Mouse (Mus musculus) forebrain, embryonic 12.5 days (tissue): ENCODE measurements around the gene Rhou. TPM values are rescaled to one million over a fixed set of nuclear protein-coding genes. Genes with fewer than 3 reads are reported as not detected.

Experiments
- ATAC-seq: fragments of 200-750 bp; cut with Nextera tagmentation; 2 replicates; pipeline ENCODE4 v1.8.0; 2017; ENCODE audit warnings: moderate TSS enrichment; ENCODE audit not compliant: low FRiP score
- H3K27ac ChIP-seq: fragments of 300-500 bp; sonication (generic); 2 replicates; pipeline ENCODE4 v1.5.1; 2016; ENCODE audit warnings: mild to moderate bottlenecking
- H3K27me3 ChIP-seq: fragments of 300-500 bp; sonication (generic); 2 replicates; pipeline ENCODE4 v1.6.1; 2016; ENCODE audit warnings: mild to moderate bottlenecking
- H3K36me3 ChIP-seq: fragments of 300-500 bp; sonication (generic); replicated peaks from 2 replicates; pipeline ENCODE4 v1.6.1; 2016; ENCODE audit warnings: mild to moderate bottlenecking
- H3K4me1 ChIP-seq: fragments of 300-500 bp; sonication (generic); 2 replicates; pipeline ENCODE4 v1.6.1; 2016
- H3K4me2 ChIP-seq: fragments of 300-500 bp; sonication (generic); 2 replicates; pipeline ENCODE4 v1.6.1; 2016; ENCODE audit warnings: mild to moderate bottlenecking, moderate library complexity
- H3K4me3 ChIP-seq: fragments of 300-500 bp; sonication (generic); replicated peaks from 2 replicates; pipeline ENCODE4 v1.5.1; 2016; ENCODE audit warnings: mild to moderate bottlenecking
- H3K9ac ChIP-seq: fragments of 300-500 bp; sonication (generic); 2 replicates; pipeline ENCODE4 v1.6.1; 2016; ENCODE audit warnings: mild to moderate bottlenecking
- H3K9me3 ChIP-seq: fragments of 300-500 bp; sonication (generic); 2 replicates; pipeline ENCODE4 v1.6.1; 2016
- WGBS: fragments of 180-500 bp; shearing (Covaris S2); methylation state at CpG from one replicate; pipeline ENCODE4 v1.1.7; 2016; 5-methylcytosine and 5-hydroxymethylcytosine counted together
- polyA plus RNA-seq: library from polyadenylated mRNA; unstranded; fragments of >200 nt; fragmentation: Nextera tagmentation; extraction: Ambion mirVana; gene quantifications from 2 replicates; pipeline ENCODE4 v1.2.1, GENCODE M21; 2016

Rhou gene
- polyA plus RNA-seq, 1 experiment from 2014 or later: 7.6 TPM

- Histone ChIP-seq H3K36me3 (no peaks in the 10 kb centered on the region), H3K4me3 (no peak overlapping the region), H3K9me3 (no peaks in the 10 kb centered on the region), H3K27ac (no peak overlapping the region), H3K4me1 (peaks cover 15% of the 10 kb centered on the region), H3K9ac (no peak overlapping the region), H3K27me3 (peaks cover 2% of the 10 kb centered on the region; the same call in 1 of the 2 replicates), H3K4me2 (no peak overlapping the region)
- ATAC-seq: no peak
- WGBS: 88% methylated on average over 4 of the region's 4 CpGs
These were observed 24.7 kb downstream of the Rhou start for GRCm38 (mm10) chr8:123678390-123678789.

GRCm38 (mm10) chr8:123682073-123682761 is 28.5 kb downstream of the Rhou start:
- Histone ChIP-seq H3K27ac (no peak overlapping the region), H3K4me1 (peaks cover 4% of the 10 kb centered on the region; the same call in 1 of the 2 replicates), H3K27me3 (peaks cover 6% of the 10 kb centered on the region; the same call in 1 of the 2 replicates), H3K9ac (no peak overlapping the region), H3K9me3 (no peaks in the 10 kb centered on the region), H3K4me2 (peak overlapping the region; percentile 31), H3K4me3 (no peak overlapping the region), H3K36me3 (no peaks in the 10 kb centered on the region)
- WGBS: 19% methylated on average over 18 of the region's 18 CpGs
- peak; percentile 46; the same call in 1 of the 2 replicates for ATAC-seq

DNA sequence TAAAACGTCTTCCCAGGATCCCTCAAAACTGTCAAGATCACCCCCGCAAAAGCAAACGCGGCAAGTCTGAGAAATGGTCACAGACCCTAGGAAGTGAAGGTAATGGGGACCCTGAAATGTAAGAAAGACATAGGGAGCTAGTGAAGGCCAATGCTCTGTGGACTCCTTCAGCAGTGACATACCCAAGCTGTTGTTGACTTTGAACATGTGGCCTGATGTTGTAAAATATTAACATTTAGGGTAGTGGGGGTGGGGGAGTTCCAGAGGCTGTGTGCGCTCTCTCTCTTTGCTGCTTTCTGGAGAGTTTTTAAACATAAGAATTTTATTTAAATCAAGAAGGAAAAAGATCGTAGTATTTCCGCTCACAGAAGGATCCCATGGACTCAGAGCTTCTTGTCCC is 29.6 kb downstream of the Rhou start:
- peaks cover 4% of the 10 kb centered on the region; the same call in 1 of the 2 replicates for H3K4me1 ChIP-seq
- H3K9ac ChIP-seq: no peak overlapping the region
- H3K4me2 ChIP-seq: no peak overlapping the region
- H3K9me3 ChIP-seq: no peaks in the 10 kb centered on the region
- 60% methylated on average over 7 of the region's 7 CpGs for WGBS
- no peak for ATAC-seq
- no peaks in the 10 kb centered on the region for H3K36me3 ChIP-seq
- peaks cover 6% of the 10 kb centered on the region for H3K27me3 ChIP-seq
- H3K27ac ChIP-seq: no peak overlapping the region
- H3K4me3 ChIP-seq: no peak overlapping the region

- peaks cover 6% of the 10 kb centered on the region for H3K27me3 ChIP-seq
- no peak overlapping the region for H3K4me2 ChIP-seq
- no peak overlapping the region for H3K4me3 ChIP-seq
- peaks cover 4% of the 10 kb centered on the region; the same call in 1 of the 2 replicates for H3K4me1 ChIP-seq
- H3K9me3 ChIP-seq: no peaks in the 10 kb centered on the region
- no peak overlapping the region for H3K9ac ChIP-seq
- no peaks in the 10 kb centered on the region for H3K36me3 ChIP-seq
- ATAC-seq: no peak
- 90% methylated on average over 7 of the region's 7 CpGs for WGBS
- no peak overlapping the region for H3K27ac ChIP-seq
These were observed 31.1 kb downstream of the Rhou start for GRCm38 (mm10) chr8:123684806-123685205.

- ATAC-seq: no peak
- H3K4me1 ChIP-seq: peaks cover 4% of the 10 kb centered on the region; the same call in 1 of the 2 replicates
- H3K4me3 ChIP-seq: no peak overlapping the region
- peaks cover 6% of the 10 kb centered on the region for H3K27me3 ChIP-seq
- no peak overlapping the region for H3K27ac ChIP-seq
- 88% methylated on average over 4 of the region's 4 CpGs for WGBS
- H3K36me3 ChIP-seq: no peaks in the 10 kb centered on the region
- H3K9me3 ChIP-seq: no peaks in the 10 kb centered on the region
- no peak overlapping the region for H3K9ac ChIP-seq
- no peak overlapping the region for H3K4me2 ChIP-seq
These were observed 31.7 kb downstream of the Rhou start for GRCm38 (mm10) chr8:123685477-123685876.

DNA sequence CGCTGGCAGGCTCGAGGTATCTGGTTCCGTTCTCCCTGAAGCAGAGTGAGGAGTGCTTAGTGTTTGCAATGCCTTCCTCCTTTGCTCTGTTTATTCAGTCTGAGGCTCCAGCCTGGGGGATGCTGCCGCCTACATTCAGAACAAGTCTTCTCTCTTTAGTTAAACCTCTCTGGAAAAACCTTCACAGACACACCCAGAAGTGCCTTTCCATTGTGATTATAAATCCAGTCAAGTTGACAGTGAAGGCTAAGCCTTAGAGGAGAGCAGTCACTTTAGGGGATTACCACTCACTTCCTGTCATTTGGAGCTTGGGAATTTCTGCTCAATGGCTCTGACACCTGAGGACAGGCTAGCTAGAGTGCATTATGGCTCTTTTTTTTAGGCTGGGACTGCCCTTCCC is 34.1 kb downstream of the Rhou start:
- no peak for ATAC-seq
- Histone ChIP-seq H3K4me2 (no peak overlapping the region), H3K27me3 (peaks cover 6% of the 10 kb centered on the region), H3K9ac (no peak overlapping the region), H3K36me3 (no peaks in the 10 kb centered on the region), H3K27ac (no peak overlapping the region), H3K4me3 (no peak overlapping the region), H3K4me1 (no peaks in the 10 kb centered on the region), H3K9me3 (no peaks in the 10 kb centered on the region)
- 69% methylated on average over 4 of the region's 4 CpGs for WGBS

- Histone ChIP-seq H3K4me1 (no peaks in the 10 kb centered on the region), H3K9ac (no peak overlapping the region), H3K27ac (no peak overlapping the region), H3K27me3 (no peaks in the 10 kb centered on the region; the same call in 1 of the 2 replicates), H3K4me2 (no peak overlapping the region), H3K9me3 (no peaks in the 10 kb centered on the region), H3K4me3 (no peak overlapping the region), H3K36me3 (no peaks in the 10 kb centered on the region)
- no peak for ATAC-seq
- WGBS: 88% methylated on average over 10 of the region's 10 CpGs
These were observed 38.6 kb downstream of the Rhou start for GRCm38 (mm10) chr8:123692165-123692962.

GRCm38 (mm10) chr8:123696167-123696566 is 42.4 kb downstream of the Rhou start:
- Histone ChIP-seq H3K27me3 (no peaks in the 10 kb centered on the region), H3K4me3 (no peak overlapping the region), H3K27ac (no peak overlapping the region), H3K36me3 (no peaks in the 10 kb centered on the region), H3K4me2 (no peak overlapping the region), H3K9me3 (no peaks in the 10 kb centered on the region), H3K9ac (no peak overlapping the region), H3K4me1 (no peaks in the 10 kb centered on the region)
- ATAC-seq: no peak
- 80% methylated on average over 9 of the region's 9 CpGs for WGBS

- H3K4me3 ChIP-seq: no peak overlapping the region
- no peaks in the 10 kb centered on the region for H3K9me3 ChIP-seq
- H3K4me2 ChIP-seq: no peak overlapping the region
- H3K36me3 ChIP-seq: no peaks in the 10 kb centered on the region
- H3K27me3 ChIP-seq: peaks cover 3% of the 10 kb centered on the region; the same call in 1 of the 2 replicates
- ATAC-seq: no peak
- no peak overlapping the region for H3K9ac ChIP-seq
- 0 out of 2 replicates have a peak, but pooled peaks cover 3% of the 10 kb centered on the region for H3K4me1 ChIP-seq
- 69% methylated on average over 5 of the region's 5 CpGs for WGBS
- H3K27ac ChIP-seq: no peak overlapping the region
These were observed 43.6 kb downstream of the Rhou start for GRCm38 (mm10) chr8:123697329-123697728.

- WGBS: 76% methylated on average over 12 of the region's 12 CpGs
- H3K27me3 ChIP-seq: peaks cover 3% of the 10 kb centered on the region; the same call in 1 of the 2 replicates
- ATAC-seq: no peak
- no peak overlapping the region for H3K9ac ChIP-seq
- H3K4me3 ChIP-seq: no peak overlapping the region
- 0 out of 2 replicates have a peak, but pooled peaks cover 3% of the 10 kb centered on the region for H3K4me1 ChIP-seq
- H3K4me2 ChIP-seq: no peak overlapping the region
- H3K27ac ChIP-seq: no peak overlapping the region
- no peaks in the 10 kb centered on the region for H3K9me3 ChIP-seq
- no peaks in the 10 kb centered on the region for H3K36me3 ChIP-seq
These were observed 46.8 kb downstream of the Rhou start for GRCm38 (mm10) chr8:123700399-123701070.

GRCm38 (mm10) chr8:123701952-123702587 is 48.3 kb downstream of the Rhou start:
- Histone ChIP-seq H3K9me3 (no peaks in the 10 kb centered on the region), H3K36me3 (no peaks in the 10 kb centered on the region), H3K4me3 (no peak overlapping the region), H3K27me3 (peaks cover 3% of the 10 kb centered on the region; the same call in 1 of the 2 replicates), H3K27ac (no peak overlapping the region), H3K4me1 (0 out of 2 replicates have a peak, but pooled peaks cover 3% of the 10 kb centered on the region), H3K4me2 (no peak overlapping the region), H3K9ac (no peak overlapping the region)
- WGBS: 78% methylated on average over 15 of the region's 15 CpGs
- ATAC-seq: no peak

- 86% methylated on average over 5 of the region's 5 CpGs for whole genome bisulfite sequencing
- no peak for ATAC-seq
- 0 out of 2 replicates have a peak, but pooled peaks cover 3% of the 10 kb centered on the region for H3K4me1 ChIP-seq
These were observed 51.6 kb downstream of the Rhou start for GRCm38 (mm10) chr8:123705376-123705775.

More at GRCm38 (mm10) chr8:123705376-123705775, 51.6 kb downstream of the Rhou start:
- Histone ChIP-seq H3K9ac (no peak overlapping the region), H3K9me3 (no peaks in the 10 kb centered on the region), H3K36me3 (no peaks in the 10 kb centered on the region), H3K27ac (no peak overlapping the region), H3K4me2 (no peak overlapping the region), H3K27me3 (peaks cover 3% of the 10 kb centered on the region; the same call in 1 of the 2 replicates), H3K4me3 (no peak overlapping the region)
